Mouse (Mus musculus): ENCODE measurements around the gene Gins1. TPM values are rescaled to one million over a fixed set of nuclear protein-coding genes. Genes with fewer than 3 reads are reported as not detected.

Gene Gins1
- polyA plus RNA-seq, 1 experiment from 2014 or later: 83.8 TPM

- H3K9ac ChIP-seq (ENCODE audit: low read length): no peak overlapping the region
- no peak for ATAC-seq (ENCODE audit: insufficient number of reproducible peaks, low FRiP score, low TSS enrichment, low read depth)
- no peaks in the 10 kb centered on the region for H3K9me3 ChIP-seq (ENCODE audit: control insufficient read depth, low read length)
- H3K27me3 ChIP-seq (ENCODE audit: control insufficient read depth, insufficient read depth, low read length): no peaks in the 10 kb centered on the region
- no peaks in the 10 kb centered on the region for H3K36me3 ChIP-seq (ENCODE audit: control insufficient read depth, insufficient read depth, low read length)
- H3K27ac ChIP-seq (replicated peaks; ENCODE audit: low read depth, low read length): no peak overlapping the region
- DNase-seq (ENCODE audit: low spot score): no peak
- no peak overlapping the region for H3K4me3 ChIP-seq (ENCODE audit: low read depth, low read length)
- whole genome bisulfite sequencing: 94% methylated on average over 4 of the region's 4 CpGs
- H3K4me1 ChIP-seq (ENCODE audit: control insufficient read depth, insufficient read depth, low read length): no peaks in the 10 kb centered on the region
- no peak overlapping the region for H3K4me2 ChIP-seq (ENCODE audit: low read depth, severe bottlenecking)
Measured at GRCm38 (mm10) chr2:150877561-150877960, 27.6 kb upstream of the Gins1 start.

- H3K4me3 ChIP-seq (ENCODE audit: low read depth, low read length): no peak overlapping the region
- H3K9ac ChIP-seq (ENCODE audit: low read length): no peak overlapping the region
- H3K27ac ChIP-seq (replicated peaks; ENCODE audit: low read depth, low read length): no peak overlapping the region
- H3K4me1 ChIP-seq (ENCODE audit: control insufficient read depth, insufficient read depth, low read length): no peaks in the 10 kb centered on the region
- WGBS: 88% methylated on average over 8 of the region's 8 CpGs
- H3K4me2 ChIP-seq (ENCODE audit: low read depth, severe bottlenecking): no peak overlapping the region
- ATAC-seq (ENCODE audit: insufficient number of reproducible peaks, low FRiP score, low TSS enrichment, low read depth) (no peak), DNase-seq (ENCODE audit: low spot score) (peak; percentile 17)
- no peaks in the 10 kb centered on the region for H3K27me3 ChIP-seq (ENCODE audit: control insufficient read depth, insufficient read depth, low read length)
- H3K36me3 ChIP-seq (ENCODE audit: control insufficient read depth, insufficient read depth, low read length): no peaks in the 10 kb centered on the region
- no peaks in the 10 kb centered on the region for H3K9me3 ChIP-seq (ENCODE audit: control insufficient read depth, low read length)
Measured at GRCm38 (mm10) chr2:150884075-150884778, 21.0 kb upstream of the Gins1 start.

GRCm38 (mm10) chr2:150884779-150885110, 20.5 kb upstream of the Gins1 start:
- Histone ChIP-seq H3K4me2 (ENCODE audit: low read depth, severe bottlenecking) (no peak overlapping the region), H3K4me1 (ENCODE audit: control insufficient read depth, insufficient read depth, low read length) (no peaks in the 10 kb centered on the region), H3K4me3 (ENCODE audit: low read depth, low read length) (no peak overlapping the region), H3K27ac (replicated peaks; ENCODE audit: low read depth, low read length) (no peak overlapping the region), H3K9ac (ENCODE audit: low read length) (no peak overlapping the region), H3K36me3 (ENCODE audit: control insufficient read depth, insufficient read depth, low read length) (no peaks in the 10 kb centered on the region), H3K9me3 (ENCODE audit: control insufficient read depth, low read length) (no peaks in the 10 kb centered on the region), H3K27me3 (ENCODE audit: control insufficient read depth, insufficient read depth, low read length) (no peaks in the 10 kb centered on the region)
- peak; percentile 19 for DNase-seq (ENCODE audit: low spot score)
- 87% methylated on average over 1 of the region's 1 CpGs for WGBS
- 0 out of 2 replicates have a peak, but pooled peaks have one; percentile 39 for ATAC-seq (ENCODE audit: insufficient number of reproducible peaks, low FRiP score, low TSS enrichment, low read depth)

GRCm38 (mm10) chr2:150885814-150886213, 19.4 kb upstream of the Gins1 start:
- DNase-seq (ENCODE audit: low spot score): peak; percentile 14
- H3K9ac ChIP-seq (ENCODE audit: low read length): no peak overlapping the region
- no peaks in the 10 kb centered on the region for H3K27me3 ChIP-seq (ENCODE audit: control insufficient read depth, insufficient read depth, low read length)
- no peaks in the 10 kb centered on the region for H3K9me3 ChIP-seq (ENCODE audit: control insufficient read depth, low read length)
- WGBS: 89% methylated on average over 1 of the region's 1 CpGs
- H3K4me3 ChIP-seq (ENCODE audit: low read depth, low read length): no peak overlapping the region
- no peaks in the 10 kb centered on the region for H3K4me1 ChIP-seq (ENCODE audit: control insufficient read depth, insufficient read depth, low read length)
- no peak overlapping the region for H3K27ac ChIP-seq (replicated peaks; ENCODE audit: low read depth, low read length)
- no peaks in the 10 kb centered on the region for H3K36me3 ChIP-seq (ENCODE audit: control insufficient read depth, insufficient read depth, low read length)
- ATAC-seq (ENCODE audit: insufficient number of reproducible peaks, low FRiP score, low TSS enrichment, low read depth): no peak
- no peak overlapping the region for H3K4me2 ChIP-seq (ENCODE audit: low read depth, severe bottlenecking)

- Histone ChIP-seq H3K4me2 (ENCODE audit: low read depth, severe bottlenecking) (no peak overlapping the region), H3K27ac (replicated peaks; ENCODE audit: low read depth, low read length) (no peak overlapping the region), H3K9me3 (ENCODE audit: control insufficient read depth, low read length) (no peaks in the 10 kb centered on the region), H3K4me3 (ENCODE audit: low read depth, low read length) (no peak overlapping the region), H3K4me1 (ENCODE audit: control insufficient read depth, insufficient read depth, low read length) (no peaks in the 10 kb centered on the region), H3K27me3 (ENCODE audit: control insufficient read depth, insufficient read depth, low read length) (no peaks in the 10 kb centered on the region), H3K36me3 (ENCODE audit: control insufficient read depth, insufficient read depth, low read length) (no peaks in the 10 kb centered on the region), H3K9ac (ENCODE audit: low read length) (no peak overlapping the region)
- ATAC-seq (ENCODE audit: insufficient number of reproducible peaks, low FRiP score, low TSS enrichment, low read depth) (no peak), DNase-seq (ENCODE audit: low spot score) (peak; percentile 3)
Measured at GRCm38 (mm10) chr2:150886315-150886714, 18.9 kb upstream of the Gins1 start.

- ATAC-seq (ENCODE audit: insufficient number of reproducible peaks, low FRiP score, low TSS enrichment, low read depth): no peak
- Histone ChIP-seq H3K9ac (ENCODE audit: low read length) (no peak overlapping the region), H3K27me3 (ENCODE audit: control insufficient read depth, insufficient read depth, low read length) (no peaks in the 10 kb centered on the region), H3K9me3 (ENCODE audit: control insufficient read depth, low read length) (no peaks in the 10 kb centered on the region), H3K4me2 (ENCODE audit: low read depth, severe bottlenecking) (no peak overlapping the region), H3K4me3 (ENCODE audit: low read depth, low read length) (no peak overlapping the region), H3K4me1 (ENCODE audit: control insufficient read depth, insufficient read depth, low read length) (no peaks in the 10 kb centered on the region), H3K36me3 (ENCODE audit: control insufficient read depth, insufficient read depth, low read length) (no peaks in the 10 kb centered on the region), H3K27ac (replicated peaks; ENCODE audit: low read depth, low read length) (no peak overlapping the region)
- DNase-seq (ENCODE audit: low spot score): peak; percentile 3
- 89% methylated on average over 2 of the region's 2 CpGs for WGBS
Measured at GRCm38 (mm10) chr2:150887370-150887769, 17.8 kb upstream of the Gins1 start.

- no peaks in the 10 kb centered on the region for H3K36me3 ChIP-seq (ENCODE audit: control insufficient read depth, insufficient read depth, low read length)
- H3K27me3 ChIP-seq (ENCODE audit: control insufficient read depth, insufficient read depth, low read length): no peaks in the 10 kb centered on the region
- no peak overlapping the region for H3K9ac ChIP-seq (ENCODE audit: low read length)
- H3K4me3 ChIP-seq (ENCODE audit: low read depth, low read length): no peak overlapping the region
- 92% methylated on average over 2 of the region's 2 CpGs for WGBS
- H3K4me2 ChIP-seq (ENCODE audit: low read depth, severe bottlenecking): no peak overlapping the region
- no peaks in the 10 kb centered on the region for H3K9me3 ChIP-seq (ENCODE audit: control insufficient read depth, low read length)
- no peaks in the 10 kb centered on the region for H3K4me1 ChIP-seq (ENCODE audit: control insufficient read depth, insufficient read depth, low read length)
- no peak overlapping the region for H3K27ac ChIP-seq (replicated peaks; ENCODE audit: low read depth, low read length)
- ATAC-seq (ENCODE audit: insufficient number of reproducible peaks, low FRiP score, low TSS enrichment, low read depth): no peak
- DNase-seq (ENCODE audit: low spot score): no peak
Measured at GRCm38 (mm10) chr2:150894617-150895267, 10.5 kb upstream of the Gins1 start.

GRCm38 (mm10) chr2:150895691-150896252, 9.4 kb upstream of the Gins1 start:
- WGBS: 80% methylated on average over 7 of the region's 7 CpGs
- Histone ChIP-seq H3K36me3 (ENCODE audit: control insufficient read depth, insufficient read depth, low read length) (no peaks in the 10 kb centered on the region), H3K4me2 (ENCODE audit: low read depth, severe bottlenecking) (no peak overlapping the region), H3K9ac (ENCODE audit: low read length) (no peak overlapping the region), H3K27ac (replicated peaks; ENCODE audit: low read depth, low read length) (no peak overlapping the region), H3K27me3 (ENCODE audit: control insufficient read depth, insufficient read depth, low read length) (no peaks in the 10 kb centered on the region), H3K4me3 (ENCODE audit: low read depth, low read length) (no peak overlapping the region), H3K9me3 (ENCODE audit: control insufficient read depth, low read length) (no peaks in the 10 kb centered on the region), H3K4me1 (ENCODE audit: control insufficient read depth, insufficient read depth, low read length) (no peaks in the 10 kb centered on the region)
- ATAC-seq (ENCODE audit: insufficient number of reproducible peaks, low FRiP score, low TSS enrichment, low read depth) (no peak), DNase-seq (ENCODE audit: low spot score) (no peak)
